Mouse (Mus musculus) ZHBTc4 (cell line): Measurements from ENCODE around the gene Entpd8.

Experiments
- DNase-seq: peaks from one replicate; pipeline ENCODE4 v3.0.0-alpha.2; 2011; ENCODE audit warnings: low read depth, low spot score

Gene Entpd8

DNA sequence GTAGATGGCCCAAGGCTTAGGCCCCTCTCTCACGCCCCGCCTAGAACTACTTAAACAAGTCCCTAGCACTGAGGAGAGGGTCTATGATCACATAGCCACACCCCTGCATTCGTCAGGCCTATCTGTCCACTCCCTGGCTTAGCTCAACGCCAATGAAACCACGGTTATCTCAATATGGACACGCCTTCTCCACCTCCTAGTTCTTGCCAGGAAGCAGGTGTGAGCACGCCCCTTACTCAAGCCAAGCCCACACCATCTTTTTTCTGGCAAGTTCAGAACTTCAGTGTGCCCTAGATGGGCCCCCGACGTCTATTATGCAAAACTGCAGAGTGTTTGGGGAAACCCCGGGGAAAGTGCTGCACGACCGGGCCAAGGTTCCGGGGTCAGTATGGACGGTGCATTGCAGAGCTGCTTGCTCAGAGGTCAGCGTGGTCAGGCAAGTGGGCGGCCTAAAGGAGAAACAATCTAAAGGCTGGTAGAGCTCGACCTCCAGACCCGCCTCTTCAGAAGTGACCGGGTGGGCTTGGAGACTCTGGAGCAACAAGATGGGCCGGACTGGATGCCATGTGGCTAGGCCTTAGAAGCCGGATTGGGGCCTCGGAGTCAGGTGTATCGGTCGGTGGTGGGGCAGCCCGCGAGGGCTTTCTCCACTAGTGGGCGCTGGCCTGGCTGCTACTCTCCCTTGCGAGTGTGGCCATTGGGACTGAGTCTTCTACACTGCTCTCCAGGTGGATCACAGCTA is 15.2 kb downstream of the Entpd8 start, which contains the start of gene Noxa1:
TSS of gene Noxa1 (minus strand) at position 41 of the 742 bp plus-strand sequence.
- peak; percentile 66 for DNase-seq

DNA sequence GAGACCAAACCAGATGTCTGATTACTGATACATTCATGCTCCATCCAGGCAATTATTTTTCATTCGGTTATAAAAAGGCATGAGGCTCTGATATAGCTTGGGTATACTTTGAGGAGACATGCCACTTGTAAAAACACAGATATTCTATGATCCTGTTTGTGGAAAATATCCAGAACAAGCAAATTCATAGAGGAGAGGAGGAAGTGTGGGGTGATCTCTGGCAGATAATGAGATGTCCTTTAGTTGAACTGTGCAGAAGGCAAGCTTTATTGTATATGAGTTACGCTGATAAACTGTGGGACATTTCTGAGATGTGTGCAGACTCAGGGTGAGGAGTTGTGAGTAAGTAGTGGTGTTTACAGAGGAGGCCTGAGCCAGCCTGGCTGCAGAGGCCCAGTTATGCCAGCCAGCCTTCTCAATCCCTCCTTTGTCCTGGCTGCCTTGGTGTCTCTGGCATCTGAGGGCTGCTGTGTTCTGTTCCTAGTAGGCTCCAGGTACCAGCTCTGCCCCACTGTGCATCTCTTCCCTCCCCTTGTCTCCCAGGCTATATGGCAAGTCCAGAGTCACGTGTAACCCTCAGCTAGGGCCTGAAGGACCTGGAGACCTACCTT is 18.0 kb downstream of the Entpd8 start:
- DNase-seq, result no peak

DNA sequence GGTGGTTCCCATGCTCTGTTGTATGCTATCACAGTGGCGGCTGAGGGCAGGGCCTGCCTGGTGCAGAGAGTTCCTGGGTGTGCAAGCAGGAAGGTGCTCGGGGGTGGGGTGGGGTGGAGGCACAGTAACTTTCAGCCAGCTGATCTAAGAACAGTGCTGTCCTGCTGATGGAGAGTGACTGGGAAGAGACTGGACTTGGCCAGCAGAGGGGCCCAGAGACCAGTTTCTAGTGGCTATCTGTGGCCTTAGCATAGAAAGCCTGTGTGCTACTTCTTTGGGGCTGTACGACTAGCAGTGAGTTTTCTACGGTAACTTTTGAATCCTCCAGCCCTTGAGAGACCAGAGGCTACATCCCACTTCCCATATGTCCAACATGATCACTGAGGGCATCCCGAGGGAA is 18.9 kb downstream of the Entpd8 start:
- no peak for DNase-seq

DNA sequence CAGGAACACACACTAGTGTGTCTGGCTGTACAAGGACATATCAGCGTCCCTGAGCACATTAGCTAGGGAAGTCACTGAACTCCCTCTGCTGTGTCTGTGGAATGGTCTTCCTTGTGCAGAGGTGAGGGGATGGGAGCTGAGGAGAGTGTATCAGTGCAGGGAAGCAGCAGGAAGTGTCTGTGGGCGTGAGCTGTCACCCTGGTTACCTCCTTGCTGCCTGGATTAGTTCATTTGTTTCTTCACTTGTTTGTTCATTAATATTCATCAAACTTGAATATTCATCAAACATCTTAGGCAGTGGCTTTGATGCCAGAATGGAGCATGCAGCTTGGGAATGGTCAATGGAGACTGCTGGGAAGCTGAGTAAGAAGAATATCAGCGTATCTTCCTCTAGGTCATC is 19.6 kb downstream of the Entpd8 start:
- DNase-seq, result peak; percentile 8

DNA sequence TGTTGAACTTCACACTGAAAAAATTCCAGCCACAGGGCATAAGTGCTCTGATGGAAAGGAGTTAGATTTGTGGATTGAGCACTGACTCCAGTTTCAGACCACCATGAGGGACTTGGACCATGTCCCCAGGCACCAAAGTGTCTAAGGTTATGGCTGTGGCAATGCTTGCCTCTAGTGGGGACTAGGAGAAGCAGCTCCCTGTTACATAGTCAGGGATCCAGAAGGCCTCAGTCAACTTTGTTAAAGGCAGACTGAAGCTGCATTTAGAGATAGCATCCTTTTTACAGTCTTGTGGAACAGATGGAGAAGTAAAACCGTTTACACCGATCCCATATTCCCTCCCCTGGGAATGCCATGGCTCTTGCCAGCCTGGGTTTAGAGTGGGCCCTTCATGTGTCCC is 24.0 kb downstream of the Entpd8 start:
- DNase-seq, result no peak

DNA sequence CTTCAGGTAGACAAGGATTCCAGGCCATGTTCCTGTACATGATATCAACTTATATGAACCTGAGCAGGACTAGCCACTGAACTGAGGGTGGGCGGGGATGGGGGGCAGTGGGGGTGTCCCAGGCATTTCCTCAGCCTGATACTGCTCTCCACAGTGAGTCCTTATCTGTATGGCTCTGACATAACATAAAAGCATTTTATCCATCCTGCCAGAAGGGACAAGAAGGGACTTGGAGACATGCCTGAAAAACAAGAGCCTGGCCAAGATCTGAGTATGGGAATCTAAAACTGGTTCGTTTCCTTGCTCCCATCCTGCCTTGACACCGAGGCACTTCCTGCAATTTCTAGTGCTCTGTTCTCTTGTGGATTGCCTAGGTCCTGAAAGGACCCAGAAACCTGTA is 25.9 kb downstream of the Entpd8 start:
- DNase-seq, result no peak

DNA sequence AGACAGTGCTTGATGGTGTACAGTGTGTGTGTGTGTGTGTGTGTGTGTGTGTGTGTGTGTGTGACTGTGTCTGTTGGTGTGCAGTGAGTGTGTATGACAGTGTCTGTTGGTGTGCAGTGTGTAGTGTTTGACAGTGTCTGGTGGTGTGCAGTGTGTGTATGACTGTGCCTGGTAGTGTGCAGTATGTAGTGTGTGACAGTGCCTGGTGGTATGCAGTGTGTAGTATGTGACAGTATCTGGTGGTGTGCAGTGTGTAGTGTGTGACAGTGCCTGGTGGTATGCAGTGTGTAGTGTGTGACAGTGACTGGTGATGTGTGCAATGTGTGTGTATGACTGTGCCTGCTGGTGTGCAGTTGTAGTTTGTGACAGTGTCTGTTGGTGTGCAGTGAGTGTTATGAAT is 29.4 kb downstream of the Entpd8 start:
- no peak for DNase-seq

DNA sequence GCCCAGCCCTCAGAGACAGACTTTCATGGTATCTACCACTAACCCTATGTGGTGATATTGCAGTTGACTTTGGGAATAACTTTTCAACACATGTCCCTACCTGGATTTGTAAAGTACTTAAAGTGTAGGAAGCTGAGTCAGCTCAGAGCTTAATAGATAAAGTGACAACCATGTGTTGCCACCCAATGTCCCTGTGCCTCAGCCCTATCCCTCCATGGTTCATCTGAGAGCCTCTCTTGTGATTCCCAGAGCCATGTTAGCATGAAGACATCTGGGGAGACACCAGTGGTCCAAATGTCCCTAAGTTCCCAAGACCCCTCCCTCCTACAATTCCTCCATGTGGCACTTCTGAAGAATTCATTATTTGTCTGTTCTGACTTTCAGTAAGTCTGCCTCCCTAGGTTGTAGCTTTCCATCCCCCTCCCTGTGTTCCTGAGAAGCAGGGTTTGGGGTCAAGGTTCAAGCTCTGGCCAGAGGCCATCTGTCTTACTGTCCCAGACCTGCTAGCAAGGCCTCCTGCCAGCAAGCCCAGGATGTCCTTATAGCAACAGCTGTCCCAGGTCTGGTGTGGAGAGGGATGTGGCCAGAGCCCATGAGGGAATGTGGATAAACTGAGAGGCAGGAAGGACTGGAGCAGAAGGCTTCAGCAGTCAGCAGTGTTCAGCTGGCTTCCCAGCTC is 30.5 kb downstream of the Entpd8 start:
- no peak for DNase-seq

DNA sequence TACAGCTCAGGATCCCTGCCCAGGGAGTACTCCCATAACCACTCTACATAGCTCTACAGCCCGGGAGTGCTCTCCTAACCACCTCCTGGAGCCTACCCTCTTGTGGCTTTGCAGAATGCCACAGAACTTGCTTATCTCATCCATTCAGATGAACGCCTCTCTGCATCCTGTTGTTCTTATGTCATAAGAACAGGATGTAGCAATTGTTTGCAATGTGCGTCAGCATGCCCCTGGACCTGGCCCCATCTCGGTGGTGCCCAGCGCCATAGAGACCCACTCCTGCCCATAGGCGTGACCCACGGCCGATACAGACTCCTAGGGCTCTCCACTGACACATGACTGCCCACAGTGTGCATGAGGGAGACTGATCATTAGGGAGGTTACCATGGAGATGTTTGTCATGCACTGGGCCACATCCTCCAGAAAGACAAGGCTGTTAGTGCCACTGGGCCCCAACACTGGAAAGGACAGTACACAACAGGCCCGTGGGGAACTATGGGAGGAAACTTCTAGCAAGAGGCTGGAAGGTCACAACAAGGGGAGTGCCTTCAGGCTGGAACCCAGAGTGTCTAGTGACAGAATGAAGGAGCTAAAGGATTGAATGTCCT is 31.2 kb downstream of the Entpd8 start:
- DNase-seq, result no peak

DNA sequence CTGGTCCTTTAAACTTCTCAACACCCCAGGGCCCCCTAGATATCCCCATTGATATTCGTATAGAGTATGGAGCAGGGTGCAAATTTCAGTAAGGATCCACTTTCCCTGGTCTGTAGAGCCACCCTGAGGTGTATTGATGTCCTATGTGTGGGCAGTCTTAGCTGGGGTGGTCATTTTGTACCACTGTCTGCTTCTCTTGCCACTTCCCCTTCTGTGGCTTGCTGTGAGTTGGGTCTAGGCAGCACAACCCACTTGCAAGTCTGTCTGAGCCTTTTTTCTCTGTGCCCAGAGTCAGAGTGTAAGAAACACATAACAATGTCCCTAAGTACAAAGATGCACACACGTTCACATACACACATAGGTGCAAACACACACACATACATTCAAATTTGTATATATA is 34.2 kb downstream of the Entpd8 start:
- DNase-seq, result no peak

DNA sequence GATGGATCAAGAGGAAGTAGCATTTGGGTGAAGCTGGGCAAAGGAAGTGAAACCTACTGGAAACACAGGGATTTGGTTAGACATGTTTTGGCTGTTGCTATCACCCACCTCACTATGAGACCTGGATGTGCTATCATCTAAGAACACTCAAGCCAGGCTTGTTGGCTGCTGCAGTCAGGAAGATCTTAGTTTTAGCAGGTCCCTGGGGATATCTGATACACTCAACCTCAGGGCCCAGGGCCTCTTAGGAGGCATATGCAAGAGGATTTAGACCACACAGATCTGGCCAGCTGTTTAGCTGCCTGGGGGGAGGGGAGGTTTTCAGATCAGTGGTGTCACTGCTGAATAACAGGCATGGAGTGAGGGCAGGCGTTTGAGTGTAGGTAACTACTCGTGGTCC is 35.3 kb downstream of the Entpd8 start:
- DNase-seq, result no peak

DNA sequence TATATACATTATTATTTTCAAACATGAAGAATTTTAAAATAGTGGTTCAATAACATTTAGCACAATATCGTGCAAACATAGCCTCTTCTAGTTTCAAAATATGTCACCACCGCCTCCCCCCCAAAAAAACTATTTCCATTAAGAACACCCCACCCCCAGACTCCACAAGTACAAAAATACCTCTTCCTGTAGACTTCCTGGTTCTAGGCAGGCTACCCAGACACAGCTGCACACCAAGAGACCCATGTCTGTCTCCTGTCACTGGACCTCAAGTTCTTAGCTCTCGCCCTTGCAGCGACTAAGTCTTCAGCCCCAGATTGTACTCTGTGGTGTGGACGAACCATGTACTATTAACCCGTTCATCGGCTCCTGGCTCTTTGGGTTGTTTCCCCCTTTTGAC is 40.9 kb downstream of the Entpd8 start:
- no peak for DNase-seq

DNA sequence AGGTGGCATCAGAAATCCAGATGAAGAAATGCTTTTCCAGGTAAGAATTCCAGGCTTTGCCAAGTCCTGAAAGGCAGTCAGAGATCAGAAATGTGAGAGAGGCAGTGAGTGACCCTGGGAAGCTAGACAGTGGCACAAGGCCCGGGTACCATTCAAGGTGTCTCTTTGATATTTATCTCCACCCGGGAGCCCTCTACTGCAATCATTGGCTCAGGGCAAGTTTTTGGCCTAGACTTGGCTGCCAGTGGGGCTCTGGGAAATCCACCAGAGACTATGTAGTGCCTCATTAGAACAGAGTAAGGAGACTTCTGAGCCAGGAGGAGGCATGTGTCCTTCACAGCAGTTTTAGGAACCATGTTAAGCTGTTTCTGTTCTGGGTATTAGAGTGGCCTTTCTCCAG is 42.6 kb downstream of the Entpd8 start:
- no peak for DNase-seq

DNA sequence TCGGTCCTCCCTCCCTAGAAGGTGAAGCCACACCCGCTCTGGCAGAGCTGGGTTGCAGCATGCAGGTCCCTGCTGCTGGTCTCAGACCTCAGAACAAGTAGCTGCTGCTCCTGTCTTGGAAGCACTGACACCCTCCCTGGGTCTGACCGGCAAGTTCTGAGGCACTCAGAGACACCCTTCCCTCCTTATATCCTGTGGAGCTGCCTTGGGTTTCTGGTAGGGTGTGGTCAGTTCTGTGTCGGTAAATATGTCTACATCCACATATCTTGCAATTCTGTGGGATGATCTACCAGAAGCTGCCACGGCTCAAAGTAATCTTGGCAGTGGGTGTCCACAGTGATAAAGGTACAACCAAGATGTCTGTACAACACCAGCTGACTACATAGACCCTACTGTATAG is 43.4 kb downstream of the Entpd8 start:
- no peak for DNase-seq

DNA sequence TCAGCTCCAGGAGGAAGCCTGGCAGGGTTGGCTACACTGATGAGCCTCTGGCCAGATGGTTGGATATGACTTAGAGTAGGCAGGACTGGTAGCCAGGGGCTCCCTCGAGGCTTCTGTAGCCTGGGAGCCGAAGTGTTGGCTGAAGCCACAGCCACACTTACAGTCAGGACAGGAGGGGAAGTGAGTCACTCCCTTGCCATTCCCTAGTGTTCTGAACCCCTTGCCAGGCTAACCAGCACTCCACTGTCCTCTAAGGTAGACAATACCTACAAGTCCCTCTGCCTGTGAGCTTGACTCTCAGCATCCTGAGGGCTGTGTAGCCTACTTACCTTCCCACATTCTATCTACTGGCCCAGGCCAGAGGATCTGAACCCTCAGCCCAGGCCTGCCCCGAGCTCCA is 44.3 kb downstream of the Entpd8 start:
- no peak for DNase-seq

DNA sequence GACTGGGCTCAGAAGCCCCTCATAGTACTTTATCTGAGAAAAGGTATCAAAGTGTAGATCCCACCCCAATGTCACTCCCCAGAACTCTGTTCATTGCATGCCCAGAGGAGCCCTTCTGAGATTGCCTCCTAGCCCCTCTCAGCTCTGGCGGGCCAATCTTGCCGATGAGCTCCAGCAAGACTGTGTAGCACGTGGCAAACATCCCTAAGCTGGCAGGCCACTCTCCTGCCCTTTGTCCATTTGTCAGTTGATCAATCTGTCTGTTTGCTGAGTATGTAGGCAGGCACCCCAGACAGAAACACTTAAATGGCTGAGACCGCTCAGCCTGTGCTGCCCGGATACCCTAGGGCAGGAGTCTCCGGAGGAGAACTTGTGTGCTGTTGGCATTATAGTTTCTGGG is 45.0 kb downstream of the Entpd8 start:
- DNase-seq, result no peak

DNA sequence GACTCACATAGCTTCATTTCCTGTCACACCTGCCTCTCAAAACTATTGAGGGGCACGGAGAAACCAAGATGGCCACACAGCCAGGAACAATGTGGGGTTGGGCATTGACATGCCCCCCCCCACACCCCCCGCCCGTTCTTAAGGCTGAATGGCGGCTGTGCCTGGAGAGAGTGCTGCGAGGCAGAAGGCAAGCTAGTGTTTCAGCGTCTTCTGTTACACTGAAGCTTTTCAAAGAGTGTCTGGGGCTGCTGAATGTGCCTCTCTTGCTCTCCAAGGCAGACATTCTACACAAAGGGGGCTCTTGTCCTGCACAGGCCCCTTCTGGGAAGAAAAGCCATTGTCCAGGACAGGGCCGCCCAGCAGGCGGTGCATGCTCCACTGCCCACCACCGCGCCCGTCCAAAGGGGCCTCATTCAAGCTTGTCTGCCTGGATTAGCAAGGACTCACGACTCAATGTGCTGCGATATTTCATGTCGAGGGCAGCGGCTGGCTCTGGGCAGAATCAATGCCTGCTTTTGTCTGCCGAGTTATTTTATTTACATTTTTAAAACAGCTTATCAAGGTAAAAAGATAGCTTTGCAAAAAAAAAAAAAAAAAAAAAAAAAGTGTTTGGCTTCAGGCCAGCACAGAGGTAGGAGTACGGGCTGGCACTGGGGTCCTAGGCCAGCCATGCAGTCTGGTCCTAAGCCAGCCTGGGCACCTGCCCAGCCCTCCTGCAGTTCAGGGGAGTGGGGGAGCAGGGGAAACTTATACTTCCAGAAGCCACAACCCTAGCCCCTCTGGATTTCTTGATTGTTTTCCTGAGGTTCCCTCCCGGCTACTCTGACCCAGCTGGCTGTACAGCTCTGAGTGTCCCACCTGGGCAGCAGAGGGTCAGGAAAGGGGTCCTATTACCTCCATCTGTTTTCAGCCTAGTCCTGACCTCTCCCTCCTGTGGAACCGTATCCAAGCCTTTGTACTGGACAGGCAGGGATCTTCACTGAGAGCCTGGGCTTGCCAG is 46.2 kb downstream of the Entpd8 start:
- no peak for DNase-seq

DNA sequence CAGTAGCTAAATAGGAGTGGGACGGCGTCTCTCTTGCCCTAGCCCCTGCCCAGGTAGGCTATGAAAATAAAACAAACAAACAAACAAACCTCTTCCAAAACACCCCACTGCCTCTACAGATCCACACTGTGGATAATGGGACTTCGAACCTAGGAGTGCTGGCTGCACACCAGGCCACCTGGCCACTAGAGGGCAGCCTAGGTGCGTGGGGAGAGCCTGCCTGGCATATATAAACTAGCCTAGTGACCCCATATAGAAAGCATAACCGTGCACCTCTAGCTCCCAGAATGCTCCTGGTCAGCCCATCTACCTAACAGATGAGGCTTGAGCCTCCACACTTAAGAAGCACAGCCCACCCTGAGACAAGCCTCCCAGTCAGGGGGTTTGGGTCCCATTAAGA is 47.1 kb downstream of the Entpd8 start:
- peak; percentile 71 for DNase-seq

DNA sequence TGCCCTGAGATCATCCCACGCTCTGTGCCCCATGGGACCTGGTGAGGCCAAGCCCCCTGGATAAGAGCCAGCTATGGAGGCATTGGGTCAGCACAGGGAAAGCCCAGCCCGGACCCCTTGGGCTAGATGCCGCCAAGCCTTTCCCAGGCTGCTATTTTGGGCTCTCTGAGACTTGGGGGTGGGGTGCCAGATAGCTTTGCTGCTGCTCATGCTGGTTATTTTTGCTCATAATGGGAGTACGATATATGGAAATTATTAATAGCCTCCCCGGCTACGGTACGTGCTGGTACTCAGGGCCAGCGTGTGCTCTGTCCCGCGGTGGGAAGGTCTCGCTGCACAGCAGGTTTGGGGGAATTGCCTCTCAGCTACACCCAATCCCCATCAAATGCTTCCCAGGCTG is 48.0 kb downstream of the Entpd8 start:
- DNase-seq, result no peak

DNA sequence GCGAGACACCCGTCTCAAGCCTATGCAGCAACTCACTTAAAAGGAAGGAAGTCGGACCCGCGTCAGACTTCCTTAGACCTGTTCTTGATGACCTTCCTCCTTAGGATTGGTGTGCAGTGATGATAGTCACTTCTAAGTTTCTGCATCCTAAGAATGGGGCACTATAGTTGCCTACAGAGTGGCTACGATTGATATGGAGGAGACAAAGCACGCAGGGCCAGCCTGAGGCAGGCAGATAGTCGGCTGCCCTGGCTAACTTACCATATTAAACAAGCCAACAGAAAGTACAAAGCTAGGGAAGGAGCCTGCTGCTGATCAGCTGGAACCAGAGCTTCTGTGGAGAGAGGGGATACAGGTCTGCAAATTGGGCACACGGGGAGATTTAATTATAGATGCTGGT is 51.5 kb downstream of the Entpd8 start:
- DNase-seq, result no peak
